Mouse (Mus musculus) erythroid progenitor cell, adult 5-6 weeks (primary cell): ENCODE measurements around the gene St13. TPM values are rescaled to one million over a fixed set of nuclear protein-coding genes. Genes with fewer than 3 reads are reported as not detected.

Experiments used
- ATAC-seq: replicated peaks from 2 replicates; pipeline ENCODE4 v1.8.0; 2016; ENCODE audit warnings: moderate number of reproducible peaks, mild to moderate bottlenecking, moderate TSS enrichment, inconsistent platforms; ENCODE audit not compliant: poor library complexity, low FRiP score, severe bottlenecking
- total RNA-seq, 2 experiments: library from RNA; stranded (forward) in 1 of 2; stranded (reverse) in 1 of 2; fragments of 150-400 nt in 1 of 2; fragments of 186-747, 209-891 nt in 1 of 2; gene quantifications; 2 replicates each; pipeline versions ENCODE4 v1.2.3 to v1.2.4; 2015 to 2017; ENCODE audit warnings: low replicate concordance in 2 of 2

St13 gene
- total RNA-seq, 2 experiments from 2014 or later = 30.6 to 46.5 TPM

DNA sequence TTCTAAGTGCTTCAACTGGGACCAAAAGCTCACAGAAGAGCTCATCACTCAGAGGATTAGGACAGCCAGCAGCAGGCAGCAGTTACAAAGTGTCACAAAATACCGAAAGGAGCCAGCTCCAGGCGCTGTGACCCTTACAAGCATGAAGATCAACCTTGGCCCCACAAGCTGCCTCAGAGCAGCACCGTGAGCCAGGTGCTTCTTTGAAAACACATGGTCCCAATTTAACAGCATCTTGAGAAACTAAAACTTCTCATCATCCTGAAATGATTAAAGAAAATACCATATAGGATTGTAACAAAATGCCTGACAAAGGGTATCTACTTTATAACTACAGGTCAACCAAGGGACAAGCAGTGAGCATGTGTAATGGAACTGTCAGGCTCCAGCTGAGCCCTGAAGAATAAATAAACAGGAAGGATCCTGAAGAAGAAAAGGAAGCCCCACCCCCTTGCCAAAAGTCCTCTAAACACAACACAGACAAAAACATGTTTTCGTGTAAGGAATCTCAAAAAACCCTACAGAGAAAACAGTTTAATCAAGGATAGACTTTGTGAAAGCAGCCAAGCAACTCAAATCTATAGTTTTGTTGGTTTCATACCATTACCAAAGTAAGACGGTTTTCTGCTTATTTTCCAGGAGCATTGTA lies 70.0 kb downstream of the St13 start:
- no peak for ATAC-seq

- no peak for ATAC-seq
These were observed 72.4 kb downstream of the St13 start for GRCm38 (mm10) chr15:81327501-81327900.

DNA sequence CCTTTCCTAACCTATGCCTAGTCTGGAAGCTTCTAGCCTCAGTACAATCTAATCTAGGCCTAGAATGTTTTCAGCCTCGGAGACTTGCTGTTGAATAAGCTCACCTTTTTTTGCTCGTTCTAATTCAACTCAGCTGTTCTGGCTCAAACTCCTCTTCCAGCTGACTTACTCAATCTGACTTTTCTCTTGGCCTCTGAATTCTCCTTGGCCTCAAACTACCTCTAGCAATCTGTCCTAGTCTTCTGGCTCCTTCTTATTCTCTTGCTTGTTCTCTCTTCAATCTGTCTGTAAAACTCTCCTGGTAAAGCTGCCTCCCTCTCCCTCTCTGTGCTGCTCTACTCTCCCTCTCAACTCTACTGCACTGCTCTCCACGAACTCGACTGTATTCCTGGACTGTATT lies 74.9 kb downstream of the St13 start:
- no peak for ATAC-seq

GRCm38 (mm10) chr15:81320137-81320536 lies 79.7 kb downstream of the St13 start:
- no peak for ATAC-seq

DNA sequence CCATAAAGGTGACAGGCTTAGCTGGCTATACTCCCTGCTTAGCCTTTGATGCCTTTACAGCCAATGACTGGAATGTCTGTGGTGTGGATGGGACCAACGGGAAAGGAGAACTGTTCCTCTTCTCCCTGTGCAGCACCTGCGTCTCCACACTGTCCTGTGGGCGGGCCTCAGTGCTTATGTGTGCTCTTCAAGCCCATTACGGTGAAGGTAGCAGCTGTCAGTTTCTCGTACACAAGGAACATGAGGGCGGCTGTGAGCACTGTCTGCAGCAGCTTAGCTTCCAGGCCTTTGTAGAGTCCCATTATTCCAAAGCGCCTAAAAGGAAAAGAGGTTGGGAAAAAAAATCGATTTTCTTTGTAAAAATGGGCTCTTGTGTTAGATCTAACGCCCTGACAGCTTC lies 80.4 kb downstream of the St13 start:
- no peak for ATAC-seq

DNA sequence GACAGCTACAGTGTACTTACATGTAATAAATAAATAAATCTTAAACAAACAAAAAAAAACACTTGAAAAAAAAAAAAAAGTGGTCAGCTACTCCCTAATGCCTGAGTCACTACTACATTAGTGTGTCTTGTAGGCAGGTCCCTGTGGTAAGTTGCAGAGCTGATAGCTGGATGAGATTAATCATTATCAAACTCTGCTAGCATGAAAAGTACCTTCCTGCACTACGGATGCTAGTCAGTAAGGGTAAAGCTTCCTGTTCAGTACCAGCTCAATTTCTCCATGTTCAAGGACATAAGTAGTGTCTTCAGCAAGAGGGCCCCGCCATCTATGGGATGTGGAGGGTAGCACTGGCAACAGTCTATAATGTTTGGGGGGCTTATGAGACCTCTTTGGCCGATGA lies 85.9 kb downstream of the St13 start:
- ATAC-seq = no peak

Other genes with a start within 250 kb of the St13 start
- 11.5 and 14.3 TPM in 2 replicates for gene Mrtfa, start 209.3 kb downstream of the St13 start, total RNA-seq (2015; ENCODE audit: low replicate concordance)
- 3.5 and 9.0 TPM in 2 replicates for gene Mrtfa, start 209.3 kb downstream of the St13 start, total RNA-seq (2017; ENCODE audit: low replicate concordance)
- gene Mchr1, start 164.6 kb downstream of the St13 start, total RNA-seq (2015; ENCODE audit: low replicate concordance) = not detected in 2 replicates
- not detected in 2 replicates for gene Mchr1, start 164.6 kb downstream of the St13 start, total RNA-seq (2017; ENCODE audit: low replicate concordance)
- gene Slc25a17, start 39.3 kb downstream of the St13 start, total RNA-seq (2015; ENCODE audit: low replicate concordance) = 18.0 and 36.0 TPM in 2 replicates
- 17.8 and 35.9 TPM in 2 replicates for gene Slc25a17, start 39.3 kb downstream of the St13 start, total RNA-seq (2017; ENCODE audit: low replicate concordance)
- 12.6 and 16.9 TPM in 2 replicates for gene Xpnpep3, start 61 bp upstream of the St13 start, total RNA-seq (2015; ENCODE audit: low replicate concordance)
- 8.6 and 20.8 TPM in 2 replicates for gene Xpnpep3, start 61 bp upstream of the St13 start, total RNA-seq (2017; ENCODE audit: low replicate concordance)
- gene Dnajb7, start 8.2 kb upstream of the St13 start, total RNA-seq (2015; ENCODE audit: low replicate concordance) = not detected in 2 replicates
- not detected in 2 replicates for gene Dnajb7, start 8.2 kb upstream of the St13 start, total RNA-seq (2017; ENCODE audit: low replicate concordance)
- 65.4 and 79.6 TPM in 2 replicates for gene Rbx1, start 66.2 kb upstream of the St13 start, total RNA-seq (2015; ENCODE audit: low replicate concordance)
- 52.0 and 67.4 TPM in 2 replicates for gene Rbx1, start 66.2 kb upstream of the St13 start, total RNA-seq (2017; ENCODE audit: low replicate concordance)
- gene Ep300, start 185.3 kb upstream of the St13 start, total RNA-seq (2015; ENCODE audit: low replicate concordance) = 135 and 137 TPM in 2 replicates
- 81.7 and 111 TPM in 2 replicates for gene Ep300, start 185.3 kb upstream of the St13 start, total RNA-seq (2017; ENCODE audit: low replicate concordance)